Mouse (Mus musculus): ENCODE measurements around the gene D6Ertd527e.

GRCm38 (mm10) chr6:87143594-87143993 is 39.0 kb downstream of the D6Ertd527e start:
- no peak for TF ChIP-seq CTCF (IDR thresholded peaks at IDR 0.05; ENCODE audit: borderline replicate concordance, control insufficient read depth, extremely low read depth, insufficient read depth, low read length, poor library complexity)
- no peak for TF ChIP-seq POLR2A (IDR thresholded peaks at IDR 0.05; ENCODE audit: control insufficient read depth, extremely low read depth, insufficient read depth, low read length, poor library complexity)
